Mouse (Mus musculus): Measurements from ENCODE around the gene Medag.

Medag gene

DNA sequence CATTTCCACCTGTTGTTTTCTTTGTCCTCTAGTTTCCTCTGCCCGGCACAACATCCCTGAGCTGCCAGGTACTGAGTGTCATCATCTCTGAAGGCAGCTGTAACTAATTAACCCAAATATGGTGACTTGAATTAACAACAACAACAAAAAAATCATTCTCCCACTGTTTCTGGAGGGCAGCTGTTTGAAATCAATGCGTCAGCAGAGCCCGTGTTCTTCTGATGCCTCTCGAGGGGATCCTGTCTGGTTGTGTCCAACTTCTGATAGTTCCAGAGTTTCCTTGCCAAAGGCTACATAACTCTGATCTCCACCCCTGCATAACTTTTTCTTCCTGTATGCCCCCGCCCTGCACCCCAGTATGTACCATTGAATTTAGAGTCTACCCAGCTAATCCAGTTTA lies 28.9 kb upstream of the Medag start:
- no peak for DNase-seq (ENCODE audit: low read depth in 1 of 2, low spot score in 2 of 2)

DNA sequence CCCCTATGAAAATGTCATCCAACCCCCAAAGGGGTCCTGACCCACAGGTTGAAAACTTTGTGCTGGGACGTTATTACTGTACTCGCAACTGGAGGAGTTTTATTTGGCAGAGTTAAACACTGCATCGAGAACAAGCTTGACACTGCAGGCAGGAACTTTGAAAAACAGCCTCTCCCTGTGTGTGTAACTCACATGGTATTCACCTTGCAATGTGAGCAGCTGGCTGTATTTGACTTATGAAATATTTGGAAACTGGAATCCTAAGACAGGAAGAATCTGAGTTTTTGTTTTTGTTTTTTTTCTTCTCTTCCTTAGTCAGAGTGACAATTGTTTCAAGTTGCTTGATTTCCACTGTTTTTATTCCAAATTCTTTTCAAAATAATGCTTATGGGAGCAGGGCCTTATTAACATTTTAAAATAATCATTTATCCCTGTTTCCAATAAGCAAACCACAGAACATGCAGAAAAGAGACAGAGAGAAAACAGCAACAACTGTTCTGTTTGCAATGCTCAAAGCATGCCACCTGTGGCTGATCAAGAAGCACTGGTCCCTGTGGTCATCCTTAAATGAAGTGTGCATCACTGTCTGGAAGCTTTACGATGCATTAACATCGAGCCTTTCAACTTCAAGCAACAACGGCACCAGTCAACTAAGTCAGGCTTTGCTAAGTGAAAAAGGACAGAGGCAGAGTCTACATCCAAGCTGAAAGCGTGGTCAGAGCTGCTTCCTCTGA lies 26.2 kb upstream of the Medag start:
- DNase-seq (ENCODE audit: low read depth in 1 of 2, low spot score in 2 of 2), result no peak

DNA sequence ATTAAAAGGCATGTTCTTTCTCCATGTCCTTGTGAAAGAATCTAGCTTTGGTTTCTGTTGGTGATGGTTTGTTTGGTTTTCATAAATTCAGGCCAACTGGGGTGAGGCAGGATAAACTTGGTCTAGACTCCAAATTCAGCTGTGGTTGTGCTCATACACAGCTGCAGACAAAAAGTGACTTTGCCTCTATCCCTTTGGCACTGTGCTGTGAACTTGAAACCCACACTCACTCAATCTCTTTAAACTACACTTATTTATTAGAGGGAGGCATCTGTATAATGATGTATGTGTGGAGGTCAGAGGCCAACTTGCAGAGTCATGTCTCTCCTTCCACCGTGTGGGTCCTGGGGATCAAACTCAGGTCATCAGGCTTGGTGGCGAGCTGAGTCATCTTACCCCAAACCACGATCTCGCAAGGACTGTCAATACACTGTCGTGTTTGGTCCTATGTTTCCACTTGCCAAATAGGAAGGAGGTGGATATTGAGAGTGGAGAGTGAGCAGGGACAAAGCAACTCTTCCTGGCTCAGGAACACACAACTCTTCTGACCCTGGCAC lies 25.2 kb upstream of the Medag start:
- no peak for DNase-seq (ENCODE audit: low read depth in 1 of 2, low spot score in 2 of 2)

DNA sequence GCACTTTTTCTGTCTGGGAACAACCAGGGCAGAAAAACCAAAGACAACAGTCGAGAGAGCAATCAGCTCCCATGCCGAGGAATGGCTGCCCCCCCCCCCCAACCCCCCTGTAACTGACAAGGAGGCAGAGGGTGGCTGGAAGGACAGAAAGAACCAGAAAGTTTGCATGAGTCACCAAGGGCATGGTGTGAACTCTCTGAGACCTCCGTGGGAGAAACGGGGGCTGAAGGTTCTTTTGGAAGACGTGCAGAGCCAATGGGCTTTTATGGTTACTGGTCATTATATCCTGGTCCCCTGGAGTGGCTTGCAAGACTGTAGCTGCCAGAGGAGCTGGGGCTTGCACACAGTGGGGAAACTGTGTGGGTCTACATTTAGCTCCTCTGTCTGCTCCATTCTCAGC lies 22.6 kb upstream of the Medag start:
- DNase-seq (ENCODE audit: low read depth in 1 of 2, low spot score in 2 of 2), result no peak

DNA sequence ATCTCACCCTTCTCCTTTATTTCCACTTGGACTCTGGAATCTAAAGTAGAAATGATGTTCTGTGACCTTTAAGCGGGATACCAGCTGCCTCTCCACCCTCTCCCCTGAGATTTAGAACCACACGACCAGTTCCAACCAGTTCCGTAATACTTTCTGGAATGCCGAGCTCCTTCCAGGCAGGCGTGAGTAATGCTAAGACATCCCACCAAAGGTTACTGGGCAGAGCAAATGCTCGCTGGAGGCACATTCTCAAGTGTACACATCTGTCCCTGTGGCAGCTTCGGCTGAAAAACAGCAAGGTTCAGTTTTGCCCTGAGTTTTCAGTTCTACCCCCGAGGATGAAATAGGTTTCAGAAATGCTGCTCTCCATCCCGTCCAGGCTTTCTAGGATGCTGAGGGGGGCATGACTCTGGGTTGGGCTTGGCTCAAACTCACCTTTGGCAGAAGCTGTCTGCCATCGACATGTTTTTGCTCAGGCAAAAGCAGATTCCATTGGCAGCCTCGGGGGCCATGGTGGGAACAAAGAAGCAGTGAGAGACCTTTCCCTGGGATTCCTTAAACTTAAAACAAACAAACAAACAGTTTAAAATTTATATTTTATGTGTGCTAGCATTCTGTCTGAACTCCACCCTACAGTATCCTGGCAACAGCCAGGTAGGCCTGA lies 21.9 kb upstream of the Medag start:
- no peak for DNase-seq (ENCODE audit: low read depth in 1 of 2, low spot score in 2 of 2)

DNA sequence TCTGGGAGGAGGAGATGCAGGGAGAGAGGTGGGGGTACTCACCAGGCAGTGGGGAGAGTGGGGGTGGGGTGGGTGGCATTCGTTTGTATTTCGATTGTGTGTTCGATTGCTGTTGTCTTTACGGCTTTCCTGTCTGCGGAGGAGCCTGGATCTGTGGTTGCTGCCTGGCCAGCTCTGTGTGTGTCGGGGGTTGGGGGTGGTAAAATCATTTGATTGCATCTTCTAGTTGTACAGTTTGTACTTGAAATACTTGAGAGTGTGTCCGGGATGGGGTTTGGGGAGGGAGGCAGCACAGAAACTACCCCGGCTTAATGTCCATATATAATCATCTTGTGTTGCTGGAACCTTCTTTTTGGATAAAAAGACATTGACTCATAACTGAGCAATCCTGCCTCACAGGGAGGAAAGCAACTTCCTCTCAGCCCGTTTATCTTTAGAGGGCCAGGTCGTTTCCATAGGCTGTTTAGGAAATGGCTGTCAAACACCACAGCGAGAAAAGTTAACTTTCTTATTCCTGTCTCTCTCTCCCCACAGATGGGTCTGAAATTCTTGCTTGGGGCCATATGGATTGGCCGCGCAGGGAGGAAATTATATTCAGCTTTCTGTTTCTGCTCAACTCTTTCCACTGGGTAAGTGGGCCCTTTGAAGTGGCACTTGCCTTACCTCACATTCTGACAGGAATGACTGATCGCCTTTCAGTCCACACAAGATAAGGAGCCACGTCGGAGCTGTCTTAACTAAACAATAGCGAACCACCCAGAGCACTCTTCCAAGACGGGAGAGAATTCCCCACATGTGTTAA lies 19.8 kb upstream of the Medag start:
- no peak for DNase-seq (ENCODE audit: low read depth in 1 of 2, low spot score in 2 of 2)

DNA sequence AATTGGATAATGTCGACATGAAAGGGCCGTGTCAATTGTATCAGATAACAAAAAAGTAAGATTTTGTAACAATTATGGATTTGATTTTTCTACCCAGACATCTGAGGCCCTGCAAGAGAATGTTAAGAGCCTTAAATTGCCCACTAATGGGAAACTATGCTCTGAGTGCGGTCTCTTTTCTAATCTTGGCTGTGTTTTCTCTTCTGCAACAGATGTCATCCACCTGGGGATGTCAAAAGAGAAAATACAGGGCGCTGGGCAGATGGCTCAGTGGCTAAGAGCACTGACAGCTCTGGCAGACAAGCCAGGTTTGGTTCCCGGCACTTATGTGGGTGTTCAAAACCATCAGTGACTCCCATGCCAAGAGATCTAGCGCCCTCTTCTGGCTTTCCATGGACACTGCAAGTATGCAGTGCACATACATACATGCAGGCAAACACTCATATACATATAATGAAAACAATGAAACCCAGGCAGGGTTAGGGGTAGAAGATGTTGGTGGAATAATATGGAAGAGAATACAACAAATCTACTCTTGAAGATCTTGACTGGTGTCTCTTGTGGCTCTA lies 19.0 kb upstream of the Medag start:
- no peak for DNase-seq (ENCODE audit: low read depth in 1 of 2, low spot score in 2 of 2)

DNA sequence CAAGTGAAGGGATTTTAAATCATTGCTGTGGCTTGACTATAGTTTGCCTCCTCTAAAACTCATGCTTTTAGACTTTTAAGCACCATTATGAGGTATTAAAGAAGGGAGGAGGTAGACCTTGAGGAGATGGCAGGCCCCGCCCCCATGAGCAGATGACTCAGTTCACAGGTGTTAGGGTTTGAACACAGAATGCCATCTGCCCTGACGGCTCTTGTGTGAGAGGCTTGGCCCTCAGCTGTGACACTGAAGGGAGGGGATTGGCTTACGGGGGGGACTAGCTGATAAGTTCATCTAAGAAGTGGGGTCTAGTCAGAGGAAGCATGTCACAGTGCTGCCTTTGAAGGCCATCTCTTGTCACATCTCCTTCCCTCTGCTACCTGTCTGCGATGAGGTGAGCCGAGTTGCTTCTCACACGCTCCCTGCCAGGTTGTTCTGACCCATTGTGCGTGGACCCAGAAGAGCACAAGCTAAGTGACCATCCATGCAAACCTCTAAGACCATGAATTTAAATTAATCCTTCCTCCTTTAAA lies 10.0 kb upstream of the Medag start:
- DNase-seq (ENCODE audit: low read depth in 1 of 2, low spot score in 2 of 2), result no peak

DNA sequence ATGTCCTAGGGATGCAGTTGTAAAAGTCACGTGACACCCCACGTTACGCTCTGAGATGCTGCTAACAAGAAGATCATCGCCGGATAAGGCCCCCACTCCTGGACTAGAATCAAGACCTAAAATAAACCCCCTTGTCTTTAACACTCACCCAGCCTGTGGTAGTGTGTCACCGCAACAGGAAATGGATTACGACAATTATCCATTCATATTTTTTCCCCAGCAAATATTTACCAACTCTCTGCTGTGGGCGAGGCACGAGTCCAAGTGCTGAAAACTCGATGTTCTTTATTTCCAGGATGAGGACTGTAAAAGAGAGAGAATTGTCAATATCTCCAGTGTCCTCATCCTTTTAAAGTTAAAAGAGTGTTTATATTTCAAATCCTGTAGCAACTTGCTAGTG lies 9.5 kb upstream of the Medag start:
- no peak for DNase-seq (ENCODE audit: low read depth in 1 of 2, low spot score in 2 of 2)

DNA sequence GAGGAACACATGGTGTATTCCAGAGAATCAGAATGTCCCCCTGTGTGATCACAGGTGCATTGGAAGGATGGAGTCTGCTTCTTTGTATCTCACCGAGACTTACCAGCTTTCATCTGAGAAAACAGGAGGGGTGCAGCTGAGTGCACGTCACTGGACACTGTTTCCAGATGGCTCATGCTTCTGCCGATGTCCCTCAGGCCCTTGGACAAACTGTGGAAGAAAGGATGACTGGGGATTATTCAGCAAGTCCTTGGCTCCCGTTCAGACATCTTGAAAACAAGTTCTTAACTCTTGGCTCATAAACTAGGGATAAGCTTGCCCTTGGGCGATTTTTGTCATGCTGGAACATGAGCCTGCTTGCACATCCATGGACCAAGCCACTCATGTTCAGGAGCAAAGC lies 8.2 kb upstream of the Medag start:
- no peak for DNase-seq (ENCODE audit: low read depth in 1 of 2, low spot score in 2 of 2)

DNA sequence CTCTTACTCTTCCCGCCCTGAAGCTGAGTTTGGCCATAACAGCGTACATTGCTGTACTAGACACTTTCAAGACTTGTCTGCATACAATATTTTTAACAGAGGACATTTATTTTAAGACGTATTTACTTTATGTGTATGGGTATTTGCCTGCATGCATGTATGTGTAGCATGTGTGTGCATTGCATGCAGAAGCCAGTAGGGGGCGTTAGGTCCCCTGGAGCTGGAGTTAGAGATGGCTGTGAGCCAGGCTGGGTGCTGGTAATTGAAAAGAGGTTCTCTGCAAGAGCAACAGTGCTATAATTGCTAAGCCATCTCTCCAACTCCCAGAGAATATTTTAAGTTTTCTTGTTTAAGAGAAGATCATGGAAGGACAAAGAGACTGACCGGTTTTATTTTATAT lies 6.8 kb upstream of the Medag start:
- no peak for DNase-seq (ENCODE audit: low read depth in 1 of 2, low spot score in 2 of 2)

DNA sequence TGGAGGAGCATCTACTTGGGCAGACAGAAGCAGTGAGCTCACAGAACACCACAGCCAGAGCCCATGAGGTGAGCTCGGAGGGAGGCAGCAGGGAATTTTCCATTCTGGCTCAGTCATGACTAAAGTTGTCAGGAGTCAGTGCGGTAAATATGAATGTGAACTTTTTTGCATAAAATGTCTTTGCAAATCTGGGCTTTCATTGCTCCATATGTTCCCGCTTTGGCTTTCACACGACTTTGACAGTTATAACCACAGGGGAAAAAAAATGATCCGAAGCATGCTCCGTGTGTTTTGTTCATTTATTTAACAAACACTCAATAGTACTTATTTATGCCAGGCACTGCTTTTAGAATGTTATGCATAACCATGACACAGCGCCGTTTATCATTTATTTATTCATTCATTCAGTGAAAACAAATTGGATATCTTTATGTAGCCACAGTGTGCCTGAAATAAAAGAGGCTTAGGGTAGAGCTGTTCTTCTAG lies 4.7 kb upstream of the Medag start:
- no peak for DNase-seq (ENCODE audit: low read depth in 1 of 2, low spot score in 2 of 2)

DNA sequence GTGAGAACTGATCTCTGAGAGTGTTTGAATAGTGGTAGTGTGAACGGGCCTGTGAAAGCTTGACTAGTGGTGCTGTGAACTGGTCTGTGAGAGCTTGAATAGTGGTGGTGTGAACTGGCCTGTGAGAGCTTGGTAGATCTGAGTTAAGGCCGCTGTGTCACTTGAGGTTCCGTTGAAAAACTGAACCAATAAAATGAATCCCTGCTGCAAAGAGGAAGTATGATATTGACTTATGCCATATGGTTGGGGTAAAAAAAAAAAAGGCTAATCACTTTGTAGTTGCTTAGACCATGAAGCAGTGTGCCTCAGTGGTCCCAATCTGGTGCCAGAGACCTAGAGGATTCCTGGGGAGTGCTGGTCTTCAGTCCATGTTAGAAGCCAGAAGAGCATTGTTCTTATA lies 2.0 kb upstream of the Medag start:
- DNase-seq (ENCODE audit: low read depth in 1 of 2, low spot score in 2 of 2), result no peak

DNA sequence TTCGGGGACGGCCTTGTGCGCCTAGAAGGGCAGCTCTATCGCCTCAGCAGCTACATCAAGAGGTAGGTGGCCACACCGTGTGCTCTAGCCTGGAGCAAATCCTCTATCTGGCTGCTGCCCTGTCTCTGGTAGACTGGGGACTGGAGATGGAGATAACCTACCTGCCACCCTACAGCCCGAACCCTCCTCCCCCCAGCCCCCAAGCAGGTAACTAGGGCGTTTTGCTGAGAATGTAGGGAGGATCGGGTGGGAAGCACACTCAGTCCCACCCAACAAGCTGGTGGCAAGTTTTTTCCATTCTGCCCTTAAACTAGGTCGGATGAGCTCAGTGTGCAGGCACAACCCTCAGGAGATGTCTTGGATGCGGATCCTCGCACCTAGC lies 636 bp downstream of the Medag start:
- no peak for DNase-seq (ENCODE audit: low read depth in 1 of 2, low spot score in 2 of 2)

DNA sequence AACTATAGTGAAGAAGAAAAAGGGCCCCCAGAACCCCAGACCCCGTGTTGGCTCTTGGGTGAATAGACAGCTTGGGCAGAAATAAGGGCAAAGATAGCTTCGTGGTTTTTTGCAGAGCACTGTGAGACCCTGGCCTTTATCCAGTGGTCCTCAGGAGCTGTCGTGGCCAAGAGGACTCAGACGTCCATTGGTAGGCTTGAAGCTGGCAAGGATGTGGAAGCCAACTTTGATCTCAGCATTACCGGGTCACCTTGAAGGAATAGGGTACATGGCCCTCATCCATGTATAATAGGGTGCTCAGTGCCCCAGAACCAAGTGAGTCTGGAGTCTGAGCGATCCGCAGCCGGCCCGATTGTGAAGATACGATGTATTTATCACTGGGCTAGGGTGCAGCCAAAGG lies 1.1 kb downstream of the Medag start:
- DNase-seq (ENCODE audit: low read depth in 1 of 2, low spot score in 2 of 2), result no peak

DNA sequence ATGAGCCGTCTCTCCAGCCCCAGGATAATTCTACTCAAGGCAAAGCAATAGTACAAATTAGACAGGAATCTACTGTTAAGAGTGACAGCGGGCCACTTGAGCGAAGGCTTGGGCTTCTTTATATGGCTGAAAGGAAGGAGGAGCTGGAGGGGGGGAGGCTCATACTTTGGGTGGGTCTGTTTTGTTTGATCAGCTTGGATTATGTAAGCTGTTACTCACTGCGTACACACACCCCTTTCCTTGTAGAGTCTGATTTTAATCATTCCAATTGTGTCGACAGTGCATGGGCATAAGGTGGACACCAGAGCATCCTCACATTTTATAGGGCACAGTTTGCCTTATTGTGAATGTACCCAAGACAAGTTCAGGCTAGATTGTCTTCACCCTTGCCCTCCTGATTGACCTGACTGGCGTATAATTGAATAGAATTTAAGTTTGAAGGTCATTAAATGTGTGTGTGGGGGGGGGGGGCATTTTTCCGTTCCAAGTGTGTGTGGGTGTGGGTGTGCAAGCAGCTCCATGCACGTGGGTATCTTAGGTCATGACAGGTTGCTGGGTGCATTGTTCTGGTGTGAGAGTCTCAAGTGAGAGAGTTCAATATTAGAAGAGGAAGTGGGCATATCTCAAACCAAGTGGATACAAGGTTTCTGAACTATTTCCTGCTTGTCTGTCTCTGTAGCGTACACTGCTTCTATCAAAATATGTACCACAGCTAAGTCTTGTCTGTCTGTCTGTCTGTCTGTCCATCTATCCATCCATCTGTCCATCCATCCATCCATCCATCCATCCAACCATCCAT lies 3.0 kb downstream of the Medag start:
- DNase-seq (ENCODE audit: low read depth in 1 of 2, low spot score in 2 of 2), result no peak

DNA sequence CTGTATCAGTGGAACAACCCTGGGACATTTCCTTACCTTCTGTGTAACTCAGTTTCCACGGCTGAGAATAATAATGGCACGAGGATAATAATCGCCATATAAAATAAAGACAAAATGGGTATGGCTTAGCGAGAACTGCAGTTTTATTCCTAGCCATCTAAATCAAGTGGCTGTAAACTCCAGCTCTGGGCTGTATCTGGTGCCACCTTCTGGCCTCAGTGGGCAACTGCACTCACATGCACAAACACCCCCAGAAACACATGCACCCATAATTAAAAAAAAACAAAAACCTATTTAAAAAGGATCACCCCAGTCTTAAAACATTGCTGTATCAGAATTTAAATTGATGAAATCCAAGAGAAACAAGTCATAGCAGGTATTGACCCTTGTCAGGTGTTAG lies 5.8 kb downstream of the Medag start:
- DNase-seq (ENCODE audit: low read depth in 1 of 2, low spot score in 2 of 2), result no peak

DNA sequence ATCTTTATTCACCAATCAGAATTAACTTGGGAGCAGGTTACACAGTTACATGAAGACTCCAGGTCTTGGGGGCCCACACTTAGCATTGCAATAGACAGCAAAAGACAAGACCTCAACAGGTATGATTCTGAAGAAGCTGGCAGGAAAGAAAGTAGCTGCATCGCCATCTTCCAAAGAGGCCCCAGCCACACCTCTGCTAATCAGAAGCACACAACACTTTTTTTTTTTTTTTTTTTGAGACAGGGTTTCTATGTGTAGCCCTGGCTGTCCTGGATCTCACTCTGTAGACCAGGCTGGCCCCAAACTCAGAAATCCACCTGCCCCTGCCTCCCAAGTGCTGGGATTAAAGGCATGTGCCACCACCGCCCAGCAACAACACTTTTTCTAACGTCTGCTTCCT lies 15.0 kb downstream of the Medag start:
- no peak for DNase-seq (ENCODE audit: low read depth in 1 of 2, low spot score in 2 of 2)

DNA sequence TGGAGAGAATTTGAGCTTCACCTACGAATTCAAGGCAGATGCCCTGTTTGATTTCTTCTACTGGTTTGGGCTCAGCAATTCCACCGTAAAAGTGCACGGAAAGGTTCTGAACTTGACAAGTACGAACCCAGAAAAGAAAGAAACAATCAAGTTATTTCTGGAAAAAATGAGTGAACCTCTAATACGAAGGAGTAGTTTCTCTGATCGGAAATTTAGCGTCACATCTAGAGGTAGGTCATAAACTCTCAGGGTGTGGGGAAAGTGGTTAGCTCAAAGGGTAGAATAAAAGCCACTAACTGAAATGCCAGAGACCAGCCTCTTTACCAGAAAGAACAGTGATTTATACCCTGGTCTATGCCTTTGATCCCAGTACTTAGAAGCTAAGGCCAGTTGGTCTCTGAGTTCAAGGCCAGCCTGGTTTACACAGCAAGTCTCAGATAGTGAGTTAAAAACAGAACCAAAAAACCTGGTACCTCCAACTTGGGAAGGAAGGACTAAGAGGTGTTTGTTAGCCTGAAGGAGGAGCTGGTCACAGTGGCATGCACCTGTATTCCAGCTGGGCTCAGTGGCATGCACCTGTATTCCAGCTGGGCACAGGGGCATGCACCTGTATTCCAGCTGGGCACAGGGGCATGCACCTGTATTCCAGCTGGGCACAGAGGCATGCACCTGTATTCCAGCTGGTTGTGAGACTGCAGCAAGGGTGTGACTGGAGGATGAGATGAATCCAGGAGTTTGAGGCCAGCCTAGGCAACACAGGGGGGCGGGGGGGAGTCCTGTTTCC lies 15.9 kb downstream of the Medag start:
- DNase-seq (ENCODE audit: low read depth in 1 of 2, low spot score in 2 of 2), result no peak

DNA sequence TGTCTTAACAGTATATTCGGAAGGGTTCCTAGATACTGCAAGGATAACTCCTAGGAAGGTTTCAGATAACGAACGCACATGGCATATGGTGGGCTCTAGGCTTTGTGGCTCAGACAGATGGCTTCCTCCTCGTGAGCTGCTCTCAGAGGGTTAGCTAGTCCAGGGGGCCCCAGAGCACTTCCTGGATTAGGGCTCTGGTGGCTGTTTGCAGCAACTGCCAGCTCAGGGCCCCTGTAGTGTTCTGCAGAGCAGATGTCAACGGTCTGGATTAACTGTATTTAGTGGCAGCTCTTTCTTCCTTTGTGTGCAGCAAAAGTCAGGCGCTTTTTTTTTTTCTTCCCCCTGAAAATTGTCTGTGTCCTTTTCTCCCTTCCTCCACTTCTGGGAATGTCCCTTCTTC lies 16.8 kb downstream of the Medag start:
- DNase-seq (ENCODE audit: low read depth in 1 of 2, low spot score in 2 of 2), result no peak
